Mouse (Mus musculus): ENCODE results near the gene Gm20219. TPM values are rescaled to one million over a fixed set of nuclear protein-coding genes. Genes with fewer than 3 reads are reported as not detected.

The Gm20219 gene
- polyA plus RNA-seq, 1 experiment from 2014 or later: 0.11 TPM

GRCm38 (mm10) chr17:56546576-56546975 is 7.6 kb downstream of the Gm20219 start:
- Histone ChIP-seq H3K4me3 (ENCODE audit: inconsistent target) (no peak overlapping the region), H3K79me2 (ENCODE audit: inconsistent target) (no peaks in the 10 kb centered on the region), H3K27ac (no peak overlapping the region), H3K36me3 (ENCODE audit: inconsistent target) (no peaks in the 10 kb centered on the region)
- 74% methylated on average over 5 of the region's 5 CpGs for WGBS (ENCODE audit: missing documents)

GRCm38 (mm10) chr17:56545945-56546344 is 8.2 kb downstream of the Gm20219 start:
- Histone ChIP-seq H3K36me3 (ENCODE audit: inconsistent target) (no peaks in the 10 kb centered on the region), H3K27ac (no peak overlapping the region), H3K4me3 (ENCODE audit: inconsistent target) (no peak overlapping the region), H3K79me2 (ENCODE audit: inconsistent target) (no peaks in the 10 kb centered on the region)
- 100% methylated on average over 1 of the region's 1 CpGs for WGBS (ENCODE audit: missing documents)

- no peaks in the 10 kb centered on the region for H3K36me3 ChIP-seq (ENCODE audit: inconsistent target)
- 85% methylated on average over 7 of the region's 7 CpGs for WGBS (ENCODE audit: missing documents)
- H3K4me3 ChIP-seq (ENCODE audit: inconsistent target): no peak overlapping the region
- no peaks in the 10 kb centered on the region for H3K79me2 ChIP-seq (ENCODE audit: inconsistent target)
- no peak overlapping the region for H3K27ac ChIP-seq
Observed at GRCm38 (mm10) chr17:56544699-56545387, 9.3 kb downstream of the Gm20219 start.

GRCm38 (mm10) chr17:56543684-56544224 is 10.4 kb downstream of the Gm20219 start:
- no peaks in the 10 kb centered on the region for H3K36me3 ChIP-seq (ENCODE audit: inconsistent target)
- no peak overlapping the region for H3K4me3 ChIP-seq (ENCODE audit: inconsistent target)
- no peaks in the 10 kb centered on the region for H3K79me2 ChIP-seq (ENCODE audit: inconsistent target)
- WGBS (ENCODE audit: missing documents): 77% methylated on average over 3 of the region's 3 CpGs
- no peak overlapping the region for H3K27ac ChIP-seq

- no peak overlapping the region for H3K27ac ChIP-seq
- H3K36me3 ChIP-seq (ENCODE audit: inconsistent target): no peaks in the 10 kb centered on the region
- H3K79me2 ChIP-seq (ENCODE audit: inconsistent target): no peaks in the 10 kb centered on the region
- 82% methylated on average over 8 of the region's 8 CpGs for WGBS (ENCODE audit: missing documents)
- no peak overlapping the region for H3K4me3 ChIP-seq (ENCODE audit: inconsistent target)
Observed at GRCm38 (mm10) chr17:56542736-56543135, 11.5 kb downstream of the Gm20219 start.

- H3K4me3 ChIP-seq (ENCODE audit: inconsistent target): no peak overlapping the region
- 42% methylated on average over 6 of the region's 6 CpGs for WGBS (ENCODE audit: missing documents)
- H3K36me3 ChIP-seq (ENCODE audit: inconsistent target): no peaks in the 10 kb centered on the region
- no peaks in the 10 kb centered on the region for H3K79me2 ChIP-seq (ENCODE audit: inconsistent target)
- no peak overlapping the region for H3K27ac ChIP-seq
Observed at GRCm38 (mm10) chr17:56540562-56540975, 13.6 kb downstream of the Gm20219 start.

GRCm38 (mm10) chr17:56537912-56538311 is 16.3 kb downstream of the Gm20219 start:
- WGBS (ENCODE audit: missing documents): 70% methylated on average over 8 of the region's 8 CpGs
- no peak overlapping the region for H3K27ac ChIP-seq
- H3K4me3 ChIP-seq (ENCODE audit: inconsistent target): no peak overlapping the region
- no peaks in the 10 kb centered on the region for H3K36me3 ChIP-seq (ENCODE audit: inconsistent target)
- H3K79me2 ChIP-seq (ENCODE audit: inconsistent target): no peaks in the 10 kb centered on the region

GRCm38 (mm10) chr17:56536874-56537273 is 17.3 kb downstream of the Gm20219 start:
- Histone ChIP-seq H3K27ac (no peak overlapping the region), H3K36me3 (ENCODE audit: inconsistent target) (no peaks in the 10 kb centered on the region), H3K79me2 (ENCODE audit: inconsistent target) (no peaks in the 10 kb centered on the region), H3K4me3 (ENCODE audit: inconsistent target) (no peak overlapping the region)
- WGBS (ENCODE audit: missing documents): 82% methylated on average over 2 of the region's 3 CpGs

GRCm38 (mm10) chr17:56536192-56536591 is 18.0 kb downstream of the Gm20219 start:
- Histone ChIP-seq H3K27ac (no peak overlapping the region), H3K4me3 (ENCODE audit: inconsistent target) (no peak overlapping the region), H3K36me3 (ENCODE audit: inconsistent target) (no peaks in the 10 kb centered on the region), H3K79me2 (ENCODE audit: inconsistent target) (no peaks in the 10 kb centered on the region)
- WGBS (ENCODE audit: missing documents): 80% methylated on average over 14 of the region's 14 CpGs

- Histone ChIP-seq H3K36me3 (ENCODE audit: inconsistent target) (no peaks in the 10 kb centered on the region), H3K27ac (no peak overlapping the region), H3K79me2 (ENCODE audit: inconsistent target) (no peaks in the 10 kb centered on the region), H3K4me3 (ENCODE audit: inconsistent target) (no peak overlapping the region)
- 85% methylated on average over 4 of the region's 4 CpGs for WGBS (ENCODE audit: missing documents)
Observed at GRCm38 (mm10) chr17:56524943-56525342, 29.2 kb downstream of the Gm20219 start.

- Histone ChIP-seq H3K79me2 (ENCODE audit: inconsistent target) (no peaks in the 10 kb centered on the region), H3K36me3 (ENCODE audit: inconsistent target) (no peaks in the 10 kb centered on the region), H3K27ac (no peak overlapping the region), H3K4me3 (ENCODE audit: inconsistent target) (no peak overlapping the region)
- 71% methylated on average over 1 of the region's 1 CpGs for WGBS (ENCODE audit: missing documents)
Observed at GRCm38 (mm10) chr17:56522744-56523143, 31.4 kb downstream of the Gm20219 start.

GRCm38 (mm10) chr17:56515690-56516410 is 38.3 kb downstream of the Gm20219 start:
- 16% methylated on average over 13 of the region's 13 CpGs for WGBS (ENCODE audit: missing documents)

GRCm38 (mm10) chr17:56514916-56515315 is 39.3 kb downstream of the Gm20219 start:
- Histone ChIP-seq H3K4me3 (ENCODE audit: inconsistent target) (no peak overlapping the region), H3K27ac (no peak overlapping the region), H3K36me3 (ENCODE audit: inconsistent target) (no peaks in the 10 kb centered on the region), H3K79me2 (ENCODE audit: inconsistent target) (no peaks in the 10 kb centered on the region)
- WGBS (ENCODE audit: missing documents): 47% methylated on average over 12 of the region's 12 CpGs

More at GRCm38 (mm10) chr17:56515690-56516410, 38.3 kb downstream of the Gm20219 start:
- Histone ChIP-seq H3K79me2 (ENCODE audit: inconsistent target) (no peaks in the 10 kb centered on the region), H3K27ac (no peak overlapping the region), H3K4me3 (ENCODE audit: inconsistent target) (no peak overlapping the region), H3K36me3 (ENCODE audit: inconsistent target) (no peaks in the 10 kb centered on the region)

GRCm38 (mm10) chr17:56514330-56514729 is 39.9 kb downstream of the Gm20219 start:
- no peaks in the 10 kb centered on the region for H3K36me3 ChIP-seq (ENCODE audit: inconsistent target)
- no peaks in the 10 kb centered on the region for H3K79me2 ChIP-seq (ENCODE audit: inconsistent target)
- no peak overlapping the region for H3K27ac ChIP-seq
- no peak overlapping the region for H3K4me3 ChIP-seq (ENCODE audit: inconsistent target)

- H3K4me3 ChIP-seq (ENCODE audit: inconsistent target): no peak within 1 kb of the TSS
- no peaks in the 10 kb centered on the region for H3K36me3 ChIP-seq (ENCODE audit: inconsistent target)
- WGBS (ENCODE audit: missing documents): 59% methylated on average over 19 of the region's 22 CpGs
- no peaks in the 10 kb centered on the region for H3K79me2 ChIP-seq (ENCODE audit: inconsistent target)
- no peak within 1 kb of the TSS for H3K27ac ChIP-seq
Observed at GRCm38 (mm10) chr17:56512310-56512709, 41.9 kb downstream of the Gm20219 start, which contains the start of gene Znrf4. Znrf4 (minus strand) TSS chr17:56512431.
